Mouse (Mus musculus) stomach, embryonic 15.5 days (tissue): ENCODE measurements around the gene Gm20388. TPM values are rescaled to one million over a fixed set of nuclear protein-coding genes. Genes with fewer than 3 reads are reported as not detected.
A peak's percentile ranks its signal among the peaks of the same experiment; 100 is the strongest.

ENCODE experiments used
- ATAC-seq: fragments of 200-750 bp; cut with Nextera tagmentation; 2 replicates; pipeline ENCODE4 v1.8.0; 2017; ENCODE audit warnings: low read depth, moderate number of reproducible peaks, moderate TSS enrichment; ENCODE audit not compliant: insufficient read depth, low FRiP score
- H3K27ac ChIP-seq: fragments of 300-500 bp; sonication (generic); 2 replicates; pipeline ENCODE4 v1.5.1; 2015; ENCODE audit warnings: mild to moderate bottlenecking, inconsistent platforms
- H3K27me3 ChIP-seq: fragments of 300-500 bp; sonication (generic); replicated peaks from 2 replicates; pipeline ENCODE4 v1.6.1; 2015; ENCODE audit warnings: inconsistent platforms
- H3K36me3 ChIP-seq: fragments of 300-500 bp; sonication (generic); 2 replicates; pipeline ENCODE4 v1.6.1; 2015; ENCODE audit warnings: inconsistent platforms
- H3K4me1 ChIP-seq: fragments of 300-500 bp; sonication (generic); 2 replicates; pipeline ENCODE4 v1.6.1; 2015; ENCODE audit warnings: inconsistent platforms
- H3K4me2 ChIP-seq: fragments of 300-500 bp; sonication (generic); 2 replicates; pipeline ENCODE4 v1.6.1; 2015; ENCODE audit warnings: mild to moderate bottlenecking, inconsistent platforms
- H3K4me3 ChIP-seq: fragments of 300-500 bp; sonication (generic); replicated peaks from 2 replicates; pipeline ENCODE4 v1.5.1; 2015; ENCODE audit warnings: inconsistent platforms
- H3K9ac ChIP-seq: fragments of 300-500 bp; sonication (generic); 2 replicates; pipeline ENCODE4 v1.6.1; 2015; ENCODE audit warnings: inconsistent platforms
- H3K9me3 ChIP-seq: fragments of 300-500 bp; sonication (generic); 2 replicates; pipeline ENCODE4 v1.6.1; 2016; ENCODE audit warnings: inconsistent platforms
- WGBS: fragments of 180-500 bp; shearing (Covaris S2); methylation state at CpG from one replicate; pipeline ENCODE4 v1.1.7; 2015; 5-methylcytosine and 5-hydroxymethylcytosine counted together
- polyA plus RNA-seq: library from polyadenylated mRNA; unstranded; fragments of >200 nt; fragmentation: Nextera tagmentation; extraction: Ambion mirVana; gene quantifications from 2 replicates; pipeline ENCODE4 v1.2.1, GENCODE M21; 2015

Gene Gm20388
- polyA plus RNA-seq, 1 experiment from 2014 or later = not detected

- no peak for ATAC-seq
- WGBS = 42% methylated on average over 9 of the region's 9 CpGs
- H3K4me1 ChIP-seq = peaks cover 63% of the 10 kb centered on the region
- no peak overlapping the region for H3K9ac ChIP-seq
- peak overlapping the region; percentile 83 for H3K27ac ChIP-seq
- H3K4me3 ChIP-seq = no peak overlapping the region
- no peaks in the 10 kb centered on the region for H3K36me3 ChIP-seq
- H3K27me3 ChIP-seq = no peaks in the 10 kb centered on the region
- no peaks in the 10 kb centered on the region for H3K9me3 ChIP-seq
- no peak overlapping the region for H3K4me2 ChIP-seq
These were observed 373.6 kb downstream of the Gm20388 start for GRCm38 (mm10) chr8:120284265-120284664.

DNA sequence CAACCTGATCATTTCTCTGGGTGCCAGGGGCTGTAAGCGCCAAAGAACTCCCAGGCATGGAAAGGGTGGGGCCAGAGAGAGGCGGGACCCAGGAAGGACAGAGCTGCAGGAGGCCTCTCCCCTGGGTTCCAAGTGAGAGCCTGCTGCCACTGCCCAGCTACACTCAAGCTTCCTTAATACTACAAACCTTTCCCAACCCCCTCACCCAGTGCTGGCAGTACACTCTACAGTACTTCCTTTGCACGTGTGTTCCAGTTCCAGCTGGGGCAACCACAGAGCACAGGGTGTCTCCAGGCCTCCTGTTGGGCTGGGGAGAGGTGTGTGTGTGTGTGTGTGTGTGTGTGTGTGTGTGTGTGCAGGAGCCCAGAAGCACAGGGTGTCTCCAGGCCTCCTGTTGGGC is 374.4 kb downstream of the Gm20388 start:
- Histone ChIP-seq H3K27ac (peak overlapping the region; percentile 83), H3K4me2 (peak overlapping the region; percentile 10; the same call in 1 of the 2 replicates), H3K27me3 (no peaks in the 10 kb centered on the region), H3K9ac (no peak overlapping the region; the same call in 1 of the 2 replicates), H3K4me3 (no peak overlapping the region), H3K4me1 (peaks cover 68% of the 10 kb centered on the region), H3K36me3 (no peaks in the 10 kb centered on the region), H3K9me3 (no peaks in the 10 kb centered on the region)
- ATAC-seq = peak; percentile 83
- 20% methylated on average over 3 of the region's 3 CpGs for WGBS

DNA sequence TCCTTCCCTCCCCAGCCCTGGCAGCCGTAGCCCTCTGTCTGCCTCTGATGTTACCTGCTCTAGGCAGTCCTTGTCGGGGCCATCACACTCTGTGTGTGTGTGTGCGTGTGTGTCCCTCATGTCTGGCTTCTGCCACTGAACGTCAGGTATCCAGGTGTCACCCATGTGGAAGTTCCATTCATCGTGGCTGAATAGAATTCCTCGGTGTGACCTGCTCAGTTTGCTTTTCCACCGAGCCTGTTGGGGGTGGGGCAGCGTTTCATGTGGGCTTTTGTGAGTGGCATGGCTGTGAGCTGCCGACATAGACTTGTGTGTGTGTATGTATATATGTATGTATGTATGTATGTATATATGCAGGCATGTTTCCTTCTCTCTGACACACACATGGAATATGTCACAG is 375.2 kb downstream of the Gm20388 start:
- Histone ChIP-seq H3K36me3 (no peaks in the 10 kb centered on the region), H3K4me2 (no peak overlapping the region), H3K4me1 (peaks cover 75% of the 10 kb centered on the region), H3K27ac (peak overlapping the region; percentile 83; the same call in 1 of the 2 replicates), H3K9me3 (no peaks in the 10 kb centered on the region), H3K4me3 (no peak overlapping the region), H3K27me3 (no peaks in the 10 kb centered on the region), H3K9ac (no peak overlapping the region)
- WGBS = 53% methylated on average over 9 of the region's 9 CpGs
- no peak for ATAC-seq

GRCm38 (mm10) chr8:120288122-120288908 is 377.7 kb downstream of the Gm20388 start:
- no peaks in the 10 kb centered on the region for H3K9me3 ChIP-seq
- H3K4me3 ChIP-seq = no peak overlapping the region
- ATAC-seq = peak; percentile 30; the same call in 1 of the 2 replicates
- no peaks in the 10 kb centered on the region for H3K36me3 ChIP-seq
- H3K27ac ChIP-seq = 0 out of 2 replicates have a peak overlapping the region, but pooled peaks have one; percentile 1
- no peak overlapping the region for H3K9ac ChIP-seq
- no peak overlapping the region for H3K4me2 ChIP-seq
- 49% methylated on average over 21 of the region's 21 CpGs for WGBS
- H3K4me1 ChIP-seq = peaks cover 81% of the 10 kb centered on the region
- H3K27me3 ChIP-seq = no peaks in the 10 kb centered on the region

DNA sequence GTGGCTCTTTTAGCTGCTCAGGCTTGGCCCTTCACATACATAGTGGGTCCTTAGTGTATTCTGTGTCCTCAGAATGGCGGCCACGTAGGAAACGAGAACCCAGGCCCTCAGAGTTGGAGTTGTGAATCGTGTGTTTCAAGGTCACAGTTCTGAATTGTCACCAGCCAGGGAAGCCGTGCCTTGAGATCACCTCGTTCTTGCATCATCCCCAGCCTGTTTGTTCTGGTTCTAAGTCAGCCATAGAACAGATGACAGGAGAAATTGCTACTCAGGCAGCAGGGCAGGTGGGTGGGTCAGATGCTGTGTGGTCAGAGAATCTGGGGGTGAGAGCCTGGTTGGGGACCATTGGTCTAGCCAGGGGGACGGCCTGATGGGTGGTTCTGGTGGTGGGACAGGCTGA is 378.6 kb downstream of the Gm20388 start:
- 77% methylated on average over 7 of the region's 7 CpGs for WGBS
- H3K9ac ChIP-seq = no peak overlapping the region

GRCm38 (mm10) chr8:120289698-120290181 is 379.1 kb downstream of the Gm20388 start:
- Histone ChIP-seq H3K27me3 (no peaks in the 10 kb centered on the region), H3K4me2 (no peak overlapping the region), H3K4me1 (peaks cover 81% of the 10 kb centered on the region), H3K9ac (no peak overlapping the region), H3K27ac (0 out of 2 replicates have a peak overlapping the region, but pooled peaks have one; percentile 35), H3K36me3 (no peaks in the 10 kb centered on the region), H3K9me3 (no peaks in the 10 kb centered on the region), H3K4me3 (no peak overlapping the region)
- WGBS = 45% methylated on average over 10 of the region's 10 CpGs
- ATAC-seq = no peak

More for the DNA sequence above, 378.6 kb downstream of the Gm20388 start:
- Histone ChIP-seq H3K4me1 (peaks cover 81% of the 10 kb centered on the region), H3K27ac (0 out of 2 replicates have a peak overlapping the region, but pooled peaks have one; percentile 35), H3K4me2 (no peak overlapping the region), H3K9me3 (no peaks in the 10 kb centered on the region), H3K4me3 (no peak overlapping the region), H3K27me3 (no peaks in the 10 kb centered on the region), H3K36me3 (no peaks in the 10 kb centered on the region)
- no peak for ATAC-seq

DNA sequence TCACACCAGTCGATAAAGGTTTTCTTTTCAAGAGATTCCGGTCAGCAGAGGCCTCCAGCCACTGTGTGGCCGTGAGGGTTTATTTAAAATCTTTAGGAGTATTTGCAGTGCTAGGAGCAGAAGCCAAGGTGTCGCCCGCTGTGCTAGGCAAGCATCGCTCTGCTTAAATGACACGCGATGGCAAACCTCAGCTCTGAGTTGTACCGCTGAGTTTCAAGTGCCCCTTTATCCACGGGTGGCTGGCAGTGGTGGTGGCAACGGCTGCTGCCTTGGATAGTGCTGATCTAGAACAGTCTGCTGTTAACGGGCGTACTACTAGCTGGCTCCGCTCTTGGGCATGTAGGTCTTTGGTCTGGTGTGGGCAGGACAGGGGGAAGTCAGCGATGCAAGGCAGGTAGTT is 380.0 kb downstream of the Gm20388 start:
- Histone ChIP-seq H3K4me3 (no peak overlapping the region), H3K36me3 (no peaks in the 10 kb centered on the region), H3K4me1 (peaks cover 81% of the 10 kb centered on the region), H3K27ac (no peak overlapping the region), H3K9me3 (no peaks in the 10 kb centered on the region), H3K9ac (no peak overlapping the region), H3K4me2 (no peak overlapping the region), H3K27me3 (no peaks in the 10 kb centered on the region)
- no peak for ATAC-seq
- WGBS = 65% methylated on average over 15 of the region's 15 CpGs

DNA sequence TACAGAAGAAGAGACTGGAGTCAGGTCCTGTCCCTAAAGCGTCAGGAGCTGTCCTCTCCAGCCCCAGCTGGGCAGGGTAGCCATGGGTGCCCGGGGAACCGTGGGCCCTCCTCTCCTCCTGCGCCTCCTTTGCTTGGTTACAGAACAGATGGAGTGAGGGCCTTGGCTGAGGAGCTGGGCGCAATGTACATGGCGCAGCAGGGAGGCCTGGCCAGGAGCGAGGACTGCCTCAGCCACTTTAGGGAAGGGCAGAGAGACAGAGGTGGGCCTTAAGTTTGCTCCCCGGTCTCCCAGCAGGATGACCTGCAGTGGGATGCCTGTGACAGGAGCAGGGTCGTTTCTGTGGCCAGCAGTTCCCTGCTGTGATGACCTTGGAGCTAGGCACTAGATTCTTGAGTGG is 381.0 kb downstream of the Gm20388 start:
- WGBS = 90% methylated on average over 9 of the region's 9 CpGs
- H3K27ac ChIP-seq = no peak overlapping the region
- H3K4me3 ChIP-seq = no peak overlapping the region
- peaks cover 77% of the 10 kb centered on the region for H3K4me1 ChIP-seq
- H3K36me3 ChIP-seq = no peaks in the 10 kb centered on the region
- no peak for ATAC-seq
- no peaks in the 10 kb centered on the region for H3K27me3 ChIP-seq
- no peak overlapping the region for H3K9ac ChIP-seq
- H3K4me2 ChIP-seq = no peak overlapping the region
- no peaks in the 10 kb centered on the region for H3K9me3 ChIP-seq

GRCm38 (mm10) chr8:120292316-120293107 is 381.9 kb downstream of the Gm20388 start:
- H3K4me2 ChIP-seq = no peak overlapping the region; the same call in 1 of the 2 replicates
- no peak overlapping the region for H3K9ac ChIP-seq
- no peak for ATAC-seq
- H3K4me1 ChIP-seq = peaks cover 77% of the 10 kb centered on the region
- H3K9me3 ChIP-seq = no peaks in the 10 kb centered on the region
- WGBS = 59% methylated on average over 8 of the region's 8 CpGs
- H3K27me3 ChIP-seq = no peaks in the 10 kb centered on the region
- H3K4me3 ChIP-seq = no peak overlapping the region; the same call in 1 of the 2 replicates
- peak overlapping the region; percentile 44 for H3K27ac ChIP-seq
- H3K36me3 ChIP-seq = no peaks in the 10 kb centered on the region

- 62% methylated on average over 18 of the region's 18 CpGs for WGBS
- no peaks in the 10 kb centered on the region for H3K27me3 ChIP-seq
- H3K9ac ChIP-seq = no peak overlapping the region
- peaks cover 74% of the 10 kb centered on the region for H3K4me1 ChIP-seq
- H3K9me3 ChIP-seq = no peaks in the 10 kb centered on the region
- peak; percentile 80 for ATAC-seq
- H3K4me2 ChIP-seq = no peak overlapping the region
- no peaks in the 10 kb centered on the region for H3K36me3 ChIP-seq
- H3K27ac ChIP-seq = peak overlapping the region; percentile 35
- no peak overlapping the region; the same call in 1 of the 2 replicates for H3K4me3 ChIP-seq
These were observed 383.0 kb downstream of the Gm20388 start for GRCm38 (mm10) chr8:120293421-120294357.
